Mouse (Mus musculus) forebrain, embryonic 16.5 days (tissue): ENCODE data around the gene Sec22c. TPM values are rescaled to one million over a fixed set of nuclear protein-coding genes. Genes with fewer than 3 reads are reported as not detected.

Experiments used
- ATAC-seq: fragments of 200-750 bp; cut with Nextera tagmentation; 2 replicates; pipeline ENCODE4 v1.8.0; 2017; ENCODE audit warnings: mild to moderate bottlenecking, moderate library complexity
- H3K27ac ChIP-seq: fragments of 300-500 bp; sonication (generic); 2 replicates; pipeline ENCODE4 v1.5.1; 2014; ENCODE audit warnings: low read length, control low read depth
- H3K27me3 ChIP-seq: fragments of 300-500 bp; sonication (generic); replicated peaks from 2 replicates; pipeline ENCODE4 v1.6.1; 2014; ENCODE audit warnings: low read length; ENCODE audit not compliant: control insufficient read depth, insufficient read depth
- H3K36me3 ChIP-seq: fragments of 300-500 bp; sonication (generic); 2 replicates; pipeline ENCODE4 v1.6.1; 2014; ENCODE audit not compliant: control insufficient read depth, insufficient read depth
- H3K4me1 ChIP-seq: fragments of 300-500 bp; sonication (generic); replicated peaks from 2 replicates; pipeline ENCODE4 v1.6.1; 2014; ENCODE audit warnings: low read length; ENCODE audit not compliant: control insufficient read depth, insufficient read depth
- H3K4me2 ChIP-seq: fragments of 300-500 bp; sonication (generic); 2 replicates; pipeline ENCODE4 v1.6.1; 2014; ENCODE audit warnings: mild to moderate bottlenecking, low read length, control low read depth
- H3K4me3 ChIP-seq: fragments of 300-500 bp; sonication (generic); replicated peaks from 2 replicates; pipeline ENCODE4 v1.5.1; 2014; ENCODE audit warnings: mild to moderate bottlenecking, low read length, control low read depth
- H3K9ac ChIP-seq: fragments of 300-500 bp; sonication (generic); replicated peaks from 2 replicates; pipeline ENCODE4 v1.6.1; 2014; ENCODE audit warnings: low read depth, low read length, control low read depth
- H3K9me3 ChIP-seq: fragments of 300-500 bp; sonication (generic); 2 replicates; pipeline ENCODE4 v1.6.1; 2016; ENCODE audit warnings: low read length; ENCODE audit not compliant: control insufficient read depth
- whole genome bisulfite sequencing: fragments of 180-500 bp; shearing (Covaris S2); extraction: QIAGEN DNeasy Blood & Tissue Kit; methylation state at CpG from one replicate; pipeline ENCODE4 v1.1.7; 2014; 5-methylcytosine and 5-hydroxymethylcytosine counted together
- polyA plus RNA-seq: library from polyadenylated mRNA; unstranded; fragments of >200 nt; fragmentation: Nextera tagmentation; extraction: Ambion mirVana; gene quantifications from 2 replicates; pipeline ENCODE4 v1.2.1, GENCODE M21; 2015

Sec22c gene
- polyA plus RNA-seq, 1 experiment from 2014 or later, result 40.0 TPM

DNA sequence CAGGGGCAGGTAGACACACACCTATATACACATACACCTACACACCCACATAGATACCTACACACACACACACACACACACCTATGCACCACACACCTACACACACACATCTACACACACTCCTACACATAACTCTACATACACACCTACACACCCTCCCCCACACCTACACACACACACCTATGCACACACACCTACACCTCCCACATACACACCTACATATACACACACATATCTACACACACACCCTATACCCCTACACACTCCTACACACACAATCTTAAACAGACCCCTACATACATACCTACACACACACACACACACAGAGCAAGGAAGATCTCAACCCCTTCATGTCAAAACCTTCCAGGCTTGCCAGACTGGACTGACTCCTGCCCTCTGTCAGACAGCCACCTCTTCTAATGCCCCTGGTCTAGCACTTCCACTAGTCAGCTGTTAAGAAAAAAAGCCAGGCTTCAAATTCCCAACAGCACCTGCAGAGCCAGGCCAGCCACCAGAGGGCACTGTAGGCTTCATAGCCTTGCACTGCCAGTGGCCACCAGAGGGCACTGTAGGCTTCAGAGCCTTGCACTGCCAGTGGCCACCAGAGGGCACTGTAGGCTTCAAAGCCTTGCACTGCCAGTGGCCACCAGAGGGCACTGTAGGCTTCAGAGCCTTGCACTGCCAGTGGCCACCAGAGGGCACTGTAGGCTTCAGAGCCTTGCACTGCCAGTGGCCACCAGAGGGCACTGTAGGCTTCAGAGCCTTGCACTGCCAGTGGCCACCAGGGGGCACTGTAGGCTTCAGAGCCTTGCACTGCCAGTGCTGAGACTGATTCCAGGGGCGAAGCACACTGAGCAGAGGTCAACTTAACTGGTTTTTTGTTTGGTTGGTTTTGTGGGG, 7.9 kb downstream of the Sec22c start:
- no peaks in the 10 kb centered on the region; the same call in 1 of the 2 replicates for H3K9me3 ChIP-seq
- H3K9ac ChIP-seq, result no peak overlapping the region
- peak; percentile 40 for ATAC-seq
- no peak overlapping the region for H3K4me2 ChIP-seq
- WGBS, result 100% methylated on average over 1 of the region's 1 CpGs
- H3K36me3 ChIP-seq, result peaks cover 12% of the 10 kb centered on the region; the same call in 1 of the 2 replicates
- H3K4me3 ChIP-seq, result no peak overlapping the region
- H3K27ac ChIP-seq, result no peak overlapping the region
- peaks cover 2% of the 10 kb centered on the region for H3K4me1 ChIP-seq
- no peaks in the 10 kb centered on the region for H3K27me3 ChIP-seq

DNA sequence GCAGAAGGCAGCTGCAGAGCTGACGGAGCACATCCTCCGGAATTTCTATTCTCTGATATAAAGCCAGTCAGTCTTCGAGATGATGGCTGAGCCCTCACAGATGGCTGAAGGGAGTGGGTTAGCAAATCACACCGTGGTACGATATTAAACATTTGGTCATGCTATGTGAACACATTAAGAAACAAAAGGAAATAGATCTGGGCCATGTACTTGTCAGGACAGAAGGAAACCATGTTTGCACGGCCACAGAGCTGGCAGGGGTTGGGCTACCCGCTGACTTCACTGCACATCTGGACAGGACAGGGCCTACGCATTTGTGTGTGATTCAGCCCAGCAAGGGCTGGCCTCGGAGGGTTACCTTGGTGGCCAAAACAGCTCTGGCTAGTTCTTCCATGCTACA, 8.7 kb downstream of the Sec22c start:
- H3K27ac ChIP-seq, result no peak overlapping the region
- H3K4me3 ChIP-seq, result no peak overlapping the region
- no peak overlapping the region for H3K9ac ChIP-seq
- H3K4me2 ChIP-seq, result no peak overlapping the region
- no peaks in the 10 kb centered on the region for H3K4me1 ChIP-seq
- H3K27me3 ChIP-seq, result no peaks in the 10 kb centered on the region
- ATAC-seq, result no peak
- no peaks in the 10 kb centered on the region; the same call in 1 of the 2 replicates for H3K9me3 ChIP-seq
- H3K36me3 ChIP-seq, result peaks cover 12% of the 10 kb centered on the region; the same call in 1 of the 2 replicates
- 92% methylated on average over 9 of the region's 9 CpGs for WGBS

DNA sequence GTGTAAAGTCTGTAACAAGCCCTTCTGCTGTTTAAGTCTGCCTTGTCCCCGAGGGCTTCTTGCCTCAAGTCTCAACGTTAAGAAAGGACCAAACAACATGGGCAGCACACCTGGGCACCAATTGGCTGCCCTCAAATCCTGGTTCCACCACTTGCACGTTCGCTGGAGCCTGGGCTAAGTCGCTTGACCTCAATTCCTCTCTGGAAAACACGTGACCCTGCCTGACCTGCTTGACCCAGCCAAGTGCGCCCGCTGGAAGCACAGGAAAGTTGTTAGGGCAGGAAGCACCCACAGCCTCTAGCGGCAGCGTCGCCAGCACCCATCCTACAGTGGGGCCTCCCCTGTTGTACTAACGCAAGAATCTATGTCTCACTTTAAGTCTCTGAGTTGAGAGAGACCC, 10.6 kb downstream of the Sec22c start:
- Histone ChIP-seq H3K27ac (no peak overlapping the region), H3K36me3 (peaks cover 10% of the 10 kb centered on the region; the same call in 1 of the 2 replicates)

DNA sequence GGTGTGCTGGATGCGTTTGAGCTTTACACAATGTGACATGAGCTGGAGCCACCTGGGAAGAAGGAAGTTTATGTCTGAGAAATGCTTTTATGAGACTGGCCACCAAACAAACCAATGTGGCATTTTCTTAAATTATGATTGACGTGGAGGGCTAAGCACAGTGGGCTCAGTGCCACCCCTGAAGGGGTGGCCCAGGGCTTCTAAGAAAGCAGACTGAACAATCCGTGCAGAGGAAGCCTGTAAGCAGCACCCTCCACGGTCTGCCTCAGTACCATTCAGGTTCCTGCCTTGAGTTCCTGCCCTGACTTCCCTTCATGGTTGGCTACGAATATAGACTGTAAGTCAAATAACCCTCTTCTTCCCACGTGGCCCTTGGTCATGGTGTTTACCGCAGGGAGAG, 14.6 kb downstream of the Sec22c start:
- no peaks in the 10 kb centered on the region for H3K9me3 ChIP-seq
- peaks cover 21% of the 10 kb centered on the region for H3K36me3 ChIP-seq
- peak; percentile 37 for ATAC-seq
- H3K9ac ChIP-seq, result no peak overlapping the region
- WGBS, result 71% methylated on average over 7 of the region's 7 CpGs
- H3K4me1 ChIP-seq, result peaks cover 15% of the 10 kb centered on the region
- H3K27ac ChIP-seq, result peak overlapping the region; percentile 84
- H3K27me3 ChIP-seq, result no peaks in the 10 kb centered on the region
- H3K4me3 ChIP-seq, result no peak overlapping the region
- H3K4me2 ChIP-seq, result peak overlapping the region; percentile 39

More for the DNA sequence above, 10.6 kb downstream of the Sec22c start:
- Histone ChIP-seq H3K4me2 (no peak overlapping the region), H3K4me3 (no peak overlapping the region), H3K9ac (no peak overlapping the region), H3K27me3 (no peaks in the 10 kb centered on the region), H3K4me1 (peaks cover 14% of the 10 kb centered on the region), H3K9me3 (no peaks in the 10 kb centered on the region; the same call in 1 of the 2 replicates)
- WGBS, result 87% methylated on average over 12 of the region's 12 CpGs
- ATAC-seq, result no peak

DNA sequence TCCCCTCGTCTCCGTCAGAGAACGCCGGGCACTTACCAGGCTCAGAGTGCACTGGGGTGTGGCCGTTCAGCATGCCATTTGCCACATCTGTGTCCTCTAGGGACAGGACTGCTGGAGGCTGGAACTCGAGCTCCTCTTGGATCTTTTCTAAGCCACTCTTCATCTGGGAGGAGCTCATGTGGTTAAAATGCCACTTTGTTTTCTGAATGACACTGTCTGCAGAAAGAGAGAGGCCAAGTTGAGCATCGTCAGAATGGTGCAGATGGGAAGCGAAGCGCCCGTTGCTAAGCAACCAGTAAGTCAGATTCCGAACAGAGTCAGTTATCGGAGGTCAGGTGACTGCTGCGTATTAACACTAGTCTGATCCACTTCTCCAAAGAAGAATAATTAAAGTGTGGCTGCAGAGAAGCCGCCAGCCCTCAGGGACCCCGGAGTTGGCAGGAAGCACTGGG, 15.1 kb downstream of the Sec22c start:
- peaks cover 15% of the 10 kb centered on the region for H3K4me1 ChIP-seq
- peak overlapping the region; percentile 84 for H3K27ac ChIP-seq
- H3K36me3 ChIP-seq, result peaks cover 26% of the 10 kb centered on the region
- peak; percentile 95 for ATAC-seq
- H3K4me2 ChIP-seq, result peak overlapping the region; percentile 39
- no peaks in the 10 kb centered on the region for H3K27me3 ChIP-seq
- 0 out of 2 replicates have a peak overlapping the region, but pooled peaks have one; percentile 15 for H3K9ac ChIP-seq
- 46% methylated on average over 15 of the region's 15 CpGs for WGBS
- H3K4me3 ChIP-seq, result peak overlapping the region; percentile 22
- no peaks in the 10 kb centered on the region for H3K9me3 ChIP-seq

DNA sequence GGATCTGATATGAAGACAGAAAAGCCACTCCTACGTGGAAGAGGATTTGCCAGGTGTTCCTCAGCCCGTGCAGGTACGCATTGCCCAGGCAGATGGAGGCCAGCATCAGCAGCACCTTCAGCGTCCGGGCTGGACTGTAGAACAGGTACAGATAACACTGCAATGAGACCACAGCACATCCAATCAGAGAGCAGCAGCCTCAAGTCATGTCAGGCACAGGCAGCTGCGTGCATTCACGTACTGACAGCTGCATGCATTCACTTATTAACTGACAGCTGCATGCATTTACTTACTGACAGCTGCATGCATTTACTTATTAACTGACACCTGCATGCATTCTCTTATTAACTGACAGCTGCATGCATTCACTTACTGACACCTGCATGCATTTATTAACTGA, 20.6 kb downstream of the Sec22c start:
- no peak overlapping the region for H3K4me2 ChIP-seq
- peaks cover 29% of the 10 kb centered on the region for H3K36me3 ChIP-seq
- H3K9ac ChIP-seq, result no peak overlapping the region
- no peaks in the 10 kb centered on the region for H3K9me3 ChIP-seq
- H3K27me3 ChIP-seq, result no peaks in the 10 kb centered on the region
- no peak overlapping the region for H3K4me3 ChIP-seq
- H3K27ac ChIP-seq, result no peak overlapping the region
- peaks cover 2% of the 10 kb centered on the region for H3K4me1 ChIP-seq
- ATAC-seq, result no peak
- WGBS, result 87% methylated on average over 7 of the region's 7 CpGs

DNA sequence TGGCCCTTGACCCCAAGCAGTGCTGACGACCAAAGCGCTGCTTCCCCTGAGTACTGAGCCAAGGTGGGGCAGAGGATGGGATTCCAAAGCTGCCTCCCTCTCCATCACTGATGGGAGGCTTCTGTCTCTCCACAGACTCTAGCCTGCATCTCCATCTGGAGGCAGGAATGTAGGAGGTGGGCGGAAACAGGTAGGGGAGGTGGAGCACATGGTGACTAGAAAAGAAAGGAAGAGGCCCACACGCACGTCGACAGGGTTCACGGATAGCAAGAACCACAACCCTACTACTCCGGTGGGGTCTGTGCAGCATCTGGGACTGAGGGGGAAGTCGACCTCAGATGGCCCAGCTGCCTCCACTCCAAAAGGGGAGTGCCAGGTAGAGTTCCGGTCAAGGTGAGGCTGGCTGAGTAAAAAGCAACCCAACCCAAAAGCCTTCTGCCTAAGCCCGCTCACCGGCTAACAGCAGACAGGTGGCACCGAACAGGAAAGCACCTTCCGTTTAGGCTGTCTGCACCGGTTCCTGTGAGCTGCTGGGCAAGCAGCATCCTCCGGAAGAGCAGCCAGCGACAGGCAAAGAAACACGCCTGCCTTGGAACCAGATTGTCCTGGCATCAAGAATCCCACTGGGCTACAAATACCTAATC, 23.1 kb downstream of the Sec22c start:
- peaks cover 9% of the 10 kb centered on the region for H3K4me1 ChIP-seq
- no peak for ATAC-seq
- no peaks in the 10 kb centered on the region for H3K9me3 ChIP-seq
- no peak overlapping the region for H3K27ac ChIP-seq
- peaks cover 16% of the 10 kb centered on the region for H3K36me3 ChIP-seq
- 77% methylated on average over 18 of the region's 18 CpGs for WGBS
- no peak overlapping the region for H3K9ac ChIP-seq
- no peak overlapping the region for H3K4me2 ChIP-seq
- no peaks in the 10 kb centered on the region for H3K27me3 ChIP-seq
- no peak overlapping the region for H3K4me3 ChIP-seq

DNA sequence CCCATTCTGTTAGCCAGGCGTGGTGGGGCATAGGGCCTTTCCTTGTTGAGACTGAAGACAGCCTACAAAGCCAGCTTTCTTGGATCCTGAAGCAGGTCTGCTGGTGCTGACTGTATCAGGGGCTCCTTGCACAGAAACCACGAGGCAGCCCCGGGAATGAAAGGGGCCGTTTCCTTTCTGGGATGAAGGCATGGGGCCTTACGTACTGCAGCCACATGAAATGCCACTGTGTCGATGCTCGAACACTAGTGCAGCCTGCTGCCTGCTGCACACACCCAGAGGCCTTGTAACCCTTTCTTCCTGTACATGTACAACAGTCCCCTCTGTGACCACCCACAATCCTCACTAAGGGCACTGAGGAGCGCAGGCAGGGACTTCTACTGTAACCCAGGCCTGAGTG, 24.1 kb downstream of the Sec22c start:
- 78% methylated on average over 8 of the region's 8 CpGs for WGBS
- Histone ChIP-seq H3K27me3 (no peaks in the 10 kb centered on the region), H3K9me3 (no peaks in the 10 kb centered on the region), H3K27ac (no peak overlapping the region), H3K9ac (no peak overlapping the region), H3K4me3 (no peak overlapping the region), H3K4me2 (no peak overlapping the region), H3K36me3 (peaks cover 16% of the 10 kb centered on the region), H3K4me1 (peaks cover 9% of the 10 kb centered on the region)
- no peak for ATAC-seq

DNA sequence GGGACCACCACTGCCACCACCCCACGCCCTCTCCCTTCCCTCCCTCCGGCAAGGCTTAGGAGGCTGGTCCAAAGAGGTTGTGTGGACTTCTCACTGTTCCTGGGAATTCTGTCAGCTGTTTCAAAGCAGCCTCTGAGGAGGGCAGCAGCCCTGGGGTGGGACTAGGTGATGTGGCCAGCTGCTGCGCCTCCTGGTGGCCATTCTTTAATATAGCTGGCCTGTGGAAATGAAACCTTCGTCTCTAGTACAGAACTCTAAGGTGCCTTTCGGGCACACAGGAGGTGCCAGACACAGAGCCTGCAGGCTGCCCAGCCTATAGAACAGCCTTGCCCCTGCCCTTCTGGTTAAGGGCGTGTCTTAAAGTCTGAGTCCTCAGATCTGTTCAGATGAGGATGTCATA, 25.7 kb downstream of the Sec22c start:
- Histone ChIP-seq H3K4me1 (peaks cover 9% of the 10 kb centered on the region), H3K36me3 (peaks cover 9% of the 10 kb centered on the region), H3K4me2 (no peak overlapping the region), H3K27me3 (no peaks in the 10 kb centered on the region), H3K9ac (no peak overlapping the region), H3K4me3 (no peak overlapping the region), H3K9me3 (no peaks in the 10 kb centered on the region), H3K27ac (no peak overlapping the region)
- peak; percentile 67 for ATAC-seq
- WGBS, result 15% methylated on average over 6 of the region's 6 CpGs
